Mouse (Mus musculus) stomach, postnatal 0 days (tissue): Measurements from ENCODE around the gene Snurf. TPM values are rescaled to one million over a fixed set of nuclear protein-coding genes. Genes with fewer than 3 reads are reported as not detected.
A peak's percentile ranks its signal among the peaks of the same experiment; 100 is the strongest.

Source experiments
- ATAC-seq: fragments of 200-750 bp; cut with Nextera tagmentation; 2 replicates; pipeline ENCODE4 v1.8.0; 2017; ENCODE audit not compliant: low FRiP score, low TSS enrichment
- DNase-seq: peaks from one replicate; pipeline ENCODE4 v3.0.0-alpha.2; 2016; ENCODE audit warnings: low spot score
- H3K27ac ChIP-seq: fragments of 300-500 bp; sonication (generic); replicated peaks from 2 replicates; pipeline ENCODE4 v1.5.1; 2014; ENCODE audit warnings: mild to moderate bottlenecking, control low read depth
- H3K27me3 ChIP-seq: fragments of 300-500 bp; sonication (generic); 2 replicates; pipeline ENCODE4 v1.6.1; 2014; ENCODE audit warnings: low read length; ENCODE audit not compliant: control insufficient read depth, insufficient read depth
- H3K36me3 ChIP-seq: fragments of 300-500 bp; sonication (generic); 2 replicates; pipeline ENCODE4 v1.6.1; 2014; ENCODE audit warnings: low read length, mixed read lengths; ENCODE audit not compliant: control insufficient read depth, insufficient read depth
- H3K4me1 ChIP-seq: fragments of 300-500 bp; sonication (generic); replicated peaks from 2 replicates; pipeline ENCODE4 v1.6.1; 2014; ENCODE audit warnings: antibody characterized with exemption; ENCODE audit not compliant: control insufficient read depth, insufficient read depth
- H3K4me2 ChIP-seq: fragments of 300-500 bp; sonication (generic); replicated peaks from 2 replicates; pipeline ENCODE4 v1.6.1; 2014; ENCODE audit warnings: low read depth, mild to moderate bottlenecking, control low read depth, moderate library complexity
- H3K4me3 ChIP-seq: fragments of 300-500 bp; sonication (generic); 2 replicates; pipeline ENCODE4 v1.5.1; 2014; ENCODE audit warnings: low read depth, low read length, control low read depth
- H3K9ac ChIP-seq: fragments of 300-500 bp; sonication (generic); 2 replicates; pipeline ENCODE4 v1.6.1; 2014; ENCODE audit warnings: mild to moderate bottlenecking, low read length, control low read depth, mixed read lengths
- H3K9me3 ChIP-seq: fragments of 300-500 bp; sonication (generic); 2 replicates; pipeline ENCODE4 v1.6.1; 2016; ENCODE audit warnings: low read length; ENCODE audit not compliant: control insufficient read depth
- CTCF ChIP-seq: IDR thresholded peaks from 2 replicates; pipeline ENCODE4 v1.5.1; 2016; ENCODE audit warnings: antibody characterized with exemption, low read depth, mild to moderate bottlenecking, moderate library complexity
- EP300 ChIP-seq: optimal IDR thresholded peaks from 2 replicates; pipeline ENCODE3; 2016; ENCODE audit warnings: antibody characterized with exemption
- WGBS: fragments of 180-500 bp; shearing (Covaris S2); extraction: QIAGEN DNeasy Blood & Tissue Kit; methylation state at CpG from one replicate; pipeline ENCODE4 v1.1.7; 2014; 5-methylcytosine and 5-hydroxymethylcytosine counted together
- polyA plus RNA-seq: library from polyadenylated mRNA; unstranded; fragments of >200 nt; fragmentation: Nextera tagmentation; extraction: Ambion mirVana; gene quantifications from 2 replicates; pipeline ENCODE4 v1.2.1, GENCODE M21; 2015

Snurf gene
- 16.8 and 18.1 TPM in 2 replicates for polyA plus RNA-seq

DNA sequence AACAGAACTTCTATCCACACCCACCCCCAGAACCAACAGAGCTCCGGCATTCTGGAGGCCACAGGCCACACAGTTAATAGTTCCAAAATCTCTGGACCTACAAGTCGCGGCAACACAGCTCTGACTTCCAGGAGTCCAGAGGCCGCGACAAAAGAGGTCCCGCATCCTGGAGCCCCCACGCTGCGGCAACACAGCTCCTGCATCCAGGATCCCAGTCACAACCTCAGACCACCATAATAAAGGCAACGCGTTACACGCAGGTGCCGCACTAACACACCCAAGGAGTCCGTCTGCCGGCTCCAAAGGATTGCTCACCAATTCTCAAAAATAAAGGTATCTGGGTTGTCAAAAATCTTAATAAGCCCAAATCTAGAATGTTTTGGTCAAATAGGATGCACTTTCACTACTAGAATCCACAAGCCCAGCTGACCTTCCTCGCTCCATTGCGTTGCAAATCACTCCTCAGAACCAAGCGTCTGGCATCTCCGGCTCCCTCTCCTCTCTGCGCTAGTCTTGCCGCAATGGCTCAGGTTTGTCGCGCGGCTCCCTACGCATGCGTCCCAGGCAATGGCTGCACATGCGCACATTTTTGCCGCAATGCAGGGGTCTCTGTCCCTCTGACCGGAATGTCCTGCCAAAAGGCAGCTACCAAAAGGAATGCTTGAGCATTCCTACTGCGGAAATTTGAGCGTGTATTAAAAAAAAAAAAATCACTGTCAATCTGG lies at the start of gene Snurf, which contains the start of gene Gm38393:
Gene Snurf (minus strand): TSS at position 444 of the 725 bp plus-strand sequence.
Gene Gm38393 (minus strand): TSS at position 459 of the 725 bp plus-strand sequence.
- Histone ChIP-seq H3K27me3 (no peaks in the 10 kb centered on the region), H3K9me3 (no peaks in the 10 kb centered on the region), H3K9ac (peak within 1 kb of the TSS; percentile 50), H3K4me3 (peak within 1 kb of the TSS; percentile 49), H3K36me3 (no peaks in the 10 kb centered on the region), H3K27ac (no peak within 1 kb of the TSS), H3K4me1 (no peaks in the 10 kb centered on the region), H3K4me2 (peak within 1 kb of the TSS; percentile 68)
- no peak for TF ChIP-seq CTCF
- no peak for TF ChIP-seq EP300
- ATAC-seq, result no peak; the same call in 1 of the 2 replicates
- 43% methylated on average over 30 of the region's 30 CpGs for WGBS
- DNase-seq, result peak; percentile 34

- Histone ChIP-seq H3K4me2 (no peak overlapping the region), H3K27me3 (no peaks in the 10 kb centered on the region), H3K4me3 (no peak overlapping the region), H3K9me3 (no peaks in the 10 kb centered on the region), H3K27ac (no peak overlapping the region), H3K4me1 (no peaks in the 10 kb centered on the region), H3K9ac (no peak overlapping the region), H3K36me3 (no peaks in the 10 kb centered on the region)
- no peak for ATAC-seq
- no peak for DNase-seq
- WGBS, result 64% methylated on average over 6 of the region's 6 CpGs
- TF ChIP-seq CTCF (no peak), EP300 (no peak)
Observed at GRCm38 (mm10) chr7:60047481-60048201, 42.8 kb upstream of the Snurf start.

GRCm38 (mm10) chr7:60013186-60013585 lies 8.3 kb upstream of the Snurf start:
- Histone ChIP-seq H3K9ac (no peak overlapping the region), H3K4me2 (no peak overlapping the region), H3K4me3 (no peak overlapping the region), H3K9me3 (no peaks in the 10 kb centered on the region), H3K36me3 (no peaks in the 10 kb centered on the region), H3K27me3 (no peaks in the 10 kb centered on the region), H3K4me1 (no peaks in the 10 kb centered on the region), H3K27ac (no peak overlapping the region)
- DNase-seq (no peak), ATAC-seq (no peak)
- no peak for TF ChIP-seq EP300
- TF ChIP-seq CTCF, result no peak
- WGBS, result 71% methylated on average over 3 of the region's 3 CpGs

DNA sequence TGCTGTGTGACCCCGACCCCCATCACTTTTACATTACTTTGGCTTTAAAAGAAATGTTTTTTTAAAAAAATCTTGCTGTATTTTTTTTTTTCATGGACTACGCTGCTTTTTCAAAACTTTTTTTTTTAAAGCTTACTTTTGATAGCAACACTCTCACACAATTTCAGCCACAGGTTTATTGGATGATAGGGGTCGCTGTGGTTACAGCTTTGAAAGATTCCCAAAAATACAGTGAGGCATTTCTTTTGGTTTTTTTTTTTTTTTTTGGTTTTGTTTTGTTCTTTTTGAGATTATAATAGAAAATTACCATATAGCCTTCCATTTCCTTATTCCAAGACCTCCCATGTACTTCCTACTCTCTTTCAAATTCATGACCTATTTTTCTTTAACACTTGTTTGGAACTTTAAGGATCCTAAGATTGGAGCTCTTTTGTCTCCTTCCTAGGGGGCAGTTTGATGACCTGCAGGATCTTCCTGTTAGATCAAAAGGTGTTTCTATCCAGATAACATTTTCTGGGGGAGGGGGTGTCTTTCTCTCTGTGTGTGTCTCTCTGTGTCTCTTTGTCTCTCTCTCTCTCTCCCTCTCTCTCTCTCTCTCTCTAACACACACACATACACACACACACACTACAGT lies 3.0 kb upstream of the Snurf start:
- peak; percentile 22; the same call in 1 of the 2 replicates for TF ChIP-seq CTCF
- no peak for TF ChIP-seq EP300
- no peaks in the 10 kb centered on the region for H3K9me3 ChIP-seq
- no peaks in the 10 kb centered on the region for H3K36me3 ChIP-seq
- no peak overlapping the region for H3K4me3 ChIP-seq
- no peak overlapping the region for H3K4me2 ChIP-seq
- ATAC-seq, result no peak
- H3K27ac ChIP-seq, result no peak overlapping the region
- WGBS, result 41% methylated on average over 3 of the region's 3 CpGs
- H3K4me1 ChIP-seq, result no peaks in the 10 kb centered on the region
- no peaks in the 10 kb centered on the region for H3K27me3 ChIP-seq
- DNase-seq, result no peak
- no peak overlapping the region for H3K9ac ChIP-seq

- 52% methylated on average over 2 of the region's 2 CpGs for WGBS
- TF ChIP-seq CTCF (no peak), EP300 (no peak)
- H3K4me3 ChIP-seq, result no peak overlapping the region
- no peak overlapping the region for H3K4me2 ChIP-seq
- no peaks in the 10 kb centered on the region for H3K27me3 ChIP-seq
- no peaks in the 10 kb centered on the region for H3K9me3 ChIP-seq
- no peak for DNase-seq
- no peak overlapping the region for H3K27ac ChIP-seq
- H3K9ac ChIP-seq, result no peak overlapping the region
- no peaks in the 10 kb centered on the region for H3K36me3 ChIP-seq
- H3K4me1 ChIP-seq, result no peaks in the 10 kb centered on the region
- ATAC-seq, result no peak
Observed at GRCm38 (mm10) chr7:60006262-60006661, 1.4 kb upstream of the Snurf start.
